Comparison of ENCODE assay signal across 26 mouse cellular contexts in genomic region chrX:73730908-73731307, GRCm38 (mm10). TPM values are rescaled to one million over a fixed set of nuclear protein-coding genes. Genes with fewer than 3 reads are reported as not detected.
"Had no signal": no experiment of that assay in that cellular context is flagged by ENCODE, and none has a peak within 500 bp of the region (broad histone marks: within the 10 kb centered on the region; RNA-seq: fewer than 3 reads in every experiment).

No protein-coding gene starts in this region.

- H3K4me3 ChIP-seq: forebrain, embryonic 15.5 days; heart, embryonic 10.5 days; heart, embryonic 12.5 days; hindbrain, embryonic 10.5 days; hindbrain, embryonic 12.5 days; kidney, embryonic 15.5 days; limb, embryonic 13.5 days; limb, embryonic 15.5 days had no signal

- H3K4me1 ChIP-seq: forebrain, embryonic 15.5 days; heart, embryonic 10.5 days; heart, embryonic 12.5 days; hindbrain, embryonic 10.5 days; hindbrain, embryonic 12.5 days; kidney, embryonic 15.5 days; limb, embryonic 13.5 days; limb, embryonic 15.5 days had no signal

- H3K27me3 ChIP-seq: forebrain, embryonic 15.5 days; heart, embryonic 12.5 days; hindbrain, embryonic 12.5 days; limb, embryonic 13.5 days; limb, embryonic 15.5 days had no signal

- H3K9ac ChIP-seq: forebrain, embryonic 15.5 days; forebrain, postnatal 0 days; heart, embryonic 12.5 days; hindbrain, embryonic 12.5 days; hindbrain, embryonic 14.5 days; kidney, embryonic 15.5 days; limb, embryonic 13.5 days; limb, embryonic 15.5 days had no signal

- H3K27ac ChIP-seq: forebrain, embryonic 15.5 days; heart, embryonic 10.5 days; hindbrain, embryonic 10.5 days; hindbrain, embryonic 12.5 days; hindbrain, embryonic 14.5 days; kidney, embryonic 15.5 days; kidney, postnatal 0 days; limb, embryonic 13.5 days; limb, embryonic 15.5 days had no signal

- DNase-seq: forebrain, postnatal 0 days; gastrocnemius, postnatal 14 days; gastrocnemius, postnatal 36 days; heart, adult 11 months; heart, postnatal 10 days; heart, postnatal 4 days; kidney, adult 11 months; kidney, adult 2 months; kidney, adult 9 months; kidney, postnatal 14 days; kidney, postnatal 4 days; layer of hippocampus, adult 9-11 months; layer of hippocampus, postnatal 36 days; left cerebral cortex, postnatal 4 days had no signal

- H3K4me2 ChIP-seq: forebrain, embryonic 15.5 days; heart, embryonic 12.5 days; hindbrain, embryonic 12.5 days; hindbrain, embryonic 14.5 days; kidney, embryonic 15.5 days; limb, embryonic 13.5 days; limb, embryonic 15.5 days had no signal

- H3K9me3 ChIP-seq: forebrain, embryonic 15.5 days; heart, embryonic 10.5 days; heart, embryonic 12.5 days; hindbrain, embryonic 10.5 days; hindbrain, embryonic 12.5 days; kidney, embryonic 15.5 days; limb, embryonic 13.5 days; limb, embryonic 15.5 days had no signal

- ATAC-seq: forebrain, embryonic 15.5 days; forebrain, postnatal 0 days; hindbrain, embryonic 16.5 days; inflammation-experienced regulatory T-cells, adult 6 months had no signal

RNA-seq across cellular contexts. Expression of gene Plxnb3, which starts 26.0 kb away (rescaled TPM):
- polyA plus RNA-seq: inflammation-experienced regulatory T-cells, adult 6 months had no signal
